Mouse (Mus musculus) CD4-positive, CD25-positive, alpha-beta regulatory T cell, adult 4 months (primary cell): ENCODE results near the gene Pnpla6. TPM values are rescaled to one million over a fixed set of nuclear protein-coding genes. Genes with fewer than 3 reads are reported as not detected.

ENCODE experiments used
- ATAC-seq: one replicate; pipeline ENCODE4 v1.8.0; 2017
- polyA plus RNA-seq, 2 experiments: library from polyadenylated mRNA; unstranded; fragments of 100-300 nt; shearing (Covaris generic); gene quantifications; one replicate each; pipeline ENCODE4 v1.2.1; 2017

The Pnpla6 gene
- polyA plus RNA-seq, 2 experiments from 2014 or later = 26.1 to 43.7 TPM

DNA sequence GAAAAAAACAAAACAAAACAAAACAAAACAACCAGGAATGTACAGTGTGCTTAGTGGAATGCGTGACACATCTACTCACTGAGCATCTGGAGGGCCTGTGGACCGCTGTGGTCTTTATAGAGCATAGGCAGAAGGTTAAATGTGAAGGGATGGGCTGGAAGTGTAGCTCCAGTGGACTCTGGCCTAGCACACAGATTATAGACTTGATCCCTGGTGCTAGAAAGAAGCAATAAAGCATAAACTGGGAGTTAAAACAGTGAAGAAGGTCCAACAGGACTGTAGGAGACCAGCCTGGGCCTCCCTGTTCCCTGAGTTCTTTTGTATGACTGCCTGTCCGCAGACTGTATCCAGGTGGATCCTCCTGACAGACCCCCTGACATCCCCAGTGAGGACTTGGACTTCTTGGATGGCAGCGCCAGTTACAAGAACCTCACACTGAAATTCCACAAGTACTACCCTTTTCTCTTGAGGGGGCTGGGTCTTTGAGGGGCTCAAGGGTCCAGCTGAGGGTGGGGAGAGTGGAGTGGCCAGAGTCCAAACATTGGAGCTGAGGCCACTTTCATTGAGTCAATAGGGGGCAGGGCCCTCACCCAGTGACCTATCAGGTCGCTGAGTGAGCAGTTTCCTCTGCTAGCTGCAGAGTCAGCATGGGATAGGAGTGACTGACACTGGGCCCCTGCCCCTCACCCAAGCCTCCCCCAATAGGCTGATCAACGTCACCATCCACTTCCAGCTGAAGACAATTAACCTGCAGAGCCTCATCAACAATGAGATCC lies 7.0 kb upstream of the Pnpla6 start:
- no peak for ATAC-seq

DNA sequence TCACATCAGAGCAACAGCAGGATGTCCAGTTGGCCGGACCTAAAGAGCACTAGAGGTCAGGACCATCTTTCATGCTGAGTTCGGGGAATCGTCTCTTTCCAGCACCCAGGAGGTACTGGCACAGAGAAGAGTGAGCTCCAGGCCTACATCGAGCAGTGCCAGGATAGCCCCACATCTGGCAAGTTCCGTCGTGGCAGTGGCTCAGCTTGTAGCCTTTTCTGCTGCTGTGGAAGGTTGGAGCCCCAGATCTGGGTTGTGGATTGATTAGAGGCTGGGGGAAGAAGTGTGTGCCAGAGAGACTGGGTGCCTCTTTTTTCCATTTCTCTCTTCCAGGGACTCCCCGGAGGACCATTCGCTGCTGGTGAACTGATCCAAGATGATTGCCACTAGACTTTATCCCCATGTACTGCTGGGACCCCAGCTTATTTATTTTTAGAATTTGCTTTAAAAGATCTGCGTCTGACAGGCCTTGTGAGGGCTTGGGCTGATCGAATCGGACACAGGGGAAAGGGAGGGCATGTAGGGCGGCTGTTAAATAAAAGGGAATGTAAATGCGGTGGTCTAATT lies 420 bp upstream of the Pnpla6 start:
- ATAC-seq = no peak

DNA sequence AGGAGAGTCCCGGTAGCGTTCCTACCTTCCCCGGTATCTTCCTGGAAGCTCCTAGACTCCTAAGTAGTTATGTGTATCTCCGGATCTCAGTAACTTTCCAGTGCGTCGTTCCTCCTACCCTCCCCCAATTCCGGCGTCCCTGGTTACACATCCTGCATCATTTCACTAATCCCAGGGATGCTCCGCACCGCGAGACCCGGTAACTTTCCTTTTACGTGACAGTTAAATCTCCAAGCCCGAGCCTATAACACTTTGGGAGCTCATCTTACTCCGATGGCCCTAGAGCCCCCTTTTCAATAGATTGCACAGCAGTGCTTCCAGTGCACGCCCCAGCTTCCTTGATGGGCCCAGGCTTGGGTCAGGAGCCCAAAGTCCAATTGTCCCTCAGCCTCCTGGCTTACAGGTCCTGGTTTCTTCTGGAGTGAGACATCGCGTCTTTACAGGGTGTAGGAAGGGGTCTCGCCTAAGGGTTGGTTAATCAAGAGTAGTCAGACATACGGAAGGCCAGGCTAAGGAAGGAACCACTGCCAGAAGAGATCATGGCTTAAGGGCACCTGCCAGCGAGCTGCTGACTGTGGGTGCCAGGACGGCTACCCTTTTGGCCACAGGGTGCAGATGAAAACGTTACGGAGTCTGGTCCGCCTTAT lies 710 bp downstream of the Pnpla6 start:
- ATAC-seq = peak; percentile 36

DNA sequence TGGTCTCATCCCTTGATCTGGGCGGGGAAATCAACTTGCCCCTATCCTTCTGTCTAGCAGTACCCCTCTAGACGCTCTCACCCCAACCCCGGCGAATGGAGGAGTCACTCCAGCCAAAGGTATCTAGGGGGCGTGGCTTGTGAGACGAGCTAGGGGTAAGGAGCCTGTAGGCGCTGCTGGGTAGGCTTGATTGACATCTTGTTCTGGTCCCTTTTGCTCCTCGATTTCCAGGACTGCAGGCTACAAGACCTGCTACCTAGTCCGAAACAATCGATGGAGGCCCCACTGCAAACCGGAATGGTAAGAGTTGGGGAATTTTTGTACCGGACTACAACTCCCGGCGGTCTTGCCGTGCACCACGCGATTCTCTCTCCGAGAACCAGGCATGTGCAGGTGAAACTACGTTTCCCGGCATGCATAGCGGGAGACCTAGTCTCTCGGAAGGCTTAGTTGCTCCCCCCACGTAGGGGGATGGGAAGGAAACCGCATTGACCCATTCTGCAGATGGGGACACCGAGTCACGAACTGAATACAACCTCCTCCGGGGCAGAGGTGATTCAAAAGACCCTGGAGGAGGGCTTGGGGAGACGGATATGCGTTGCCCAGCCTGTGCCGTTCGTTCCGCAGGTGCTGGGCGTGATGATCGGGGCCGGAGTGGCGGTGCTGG lies 1.4 kb downstream of the Pnpla6 start:
- peak; percentile 84 for ATAC-seq

DNA sequence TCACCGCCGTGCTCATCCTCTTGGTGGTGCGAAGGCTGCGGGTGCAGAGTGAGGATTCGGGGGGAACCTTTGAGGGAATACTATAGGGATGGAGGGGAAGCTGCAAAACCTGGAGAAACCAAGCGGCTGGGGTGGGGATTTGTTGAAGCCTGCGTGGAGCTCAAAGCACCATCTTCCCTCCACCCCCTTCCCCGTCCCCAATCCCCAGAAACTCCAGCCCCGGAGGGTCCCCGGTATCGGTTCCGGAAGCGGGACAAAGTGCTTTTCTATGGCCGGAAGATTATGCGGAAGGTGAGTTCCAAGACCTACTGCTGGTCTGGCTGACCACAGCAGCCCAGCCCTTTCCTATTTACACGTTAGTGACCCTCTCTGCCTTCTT lies 1.9 kb downstream of the Pnpla6 start:
- ATAC-seq = no peak

DNA sequence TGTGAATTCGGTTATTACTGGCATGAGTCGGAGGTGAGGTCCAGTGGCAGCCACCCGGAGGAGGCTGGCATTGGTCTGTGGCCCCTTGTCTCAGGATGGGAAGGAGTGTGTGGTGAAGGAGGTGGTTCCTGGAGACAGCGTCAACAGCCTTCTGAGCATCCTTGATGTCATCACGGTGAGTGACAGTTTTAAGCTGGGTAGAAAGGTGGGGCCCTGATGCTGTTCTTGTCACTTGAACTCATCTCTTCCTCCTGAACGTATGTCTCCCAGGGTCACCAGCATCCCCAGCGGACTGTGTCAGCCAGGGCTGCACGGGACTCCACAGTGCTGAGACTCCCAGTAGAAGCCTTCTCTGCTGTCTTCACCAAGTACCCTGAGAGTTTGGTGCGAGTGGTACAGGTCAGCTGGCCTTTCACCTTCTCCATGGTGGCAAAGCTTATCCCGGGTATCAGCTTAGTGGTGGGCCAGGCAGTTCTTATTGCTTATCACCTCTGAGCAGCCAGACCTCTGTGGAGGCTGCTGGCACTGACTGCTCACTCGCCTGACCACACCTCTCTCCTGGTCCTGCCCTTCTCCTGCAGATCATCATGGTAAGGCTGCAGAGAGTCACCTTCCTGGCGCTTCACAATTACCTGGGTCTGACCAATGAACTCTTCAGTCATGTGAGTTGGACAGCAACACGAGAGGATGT lies 7.0 kb downstream of the Pnpla6 start:
- ATAC-seq = no peak

DNA sequence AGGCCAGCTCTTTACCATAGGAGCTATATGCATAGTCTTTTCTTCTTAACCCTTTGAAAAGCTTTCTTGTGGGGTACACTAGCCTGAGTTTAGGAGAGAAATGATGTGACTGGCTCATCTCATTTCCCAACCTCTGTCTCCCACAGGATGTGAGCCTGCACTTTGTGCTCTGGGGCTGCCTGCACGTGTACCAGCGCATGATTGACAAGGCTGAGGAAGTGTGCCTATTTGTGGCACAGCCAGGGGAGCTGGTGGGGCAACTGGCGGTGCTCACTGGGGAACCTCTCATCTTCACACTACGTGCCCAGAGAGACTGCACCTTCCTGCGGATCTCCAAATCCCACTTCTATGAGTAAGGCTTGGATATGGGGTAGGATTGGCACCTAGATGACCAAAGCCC lies 15.6 kb downstream of the Pnpla6 start:
- no peak for ATAC-seq

DNA sequence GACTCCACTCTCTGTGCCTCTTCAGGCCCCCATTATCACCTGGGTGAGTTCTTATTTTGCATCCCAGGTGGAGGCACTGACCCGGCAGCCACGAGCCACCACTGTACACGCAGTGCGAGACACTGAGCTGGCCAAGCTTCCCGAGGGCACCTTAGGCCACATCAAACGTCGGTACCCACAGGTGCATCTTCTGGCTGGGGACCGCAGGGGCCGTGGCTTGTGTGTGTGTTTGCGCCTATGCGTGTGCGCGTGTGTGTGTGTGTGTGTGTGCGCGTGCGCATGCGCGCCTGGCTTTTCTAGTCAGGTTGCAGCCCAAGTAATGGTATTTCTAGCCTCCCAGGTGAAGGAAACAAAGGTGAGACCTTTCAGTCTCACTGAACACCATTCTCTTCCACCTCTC lies 16.8 kb downstream of the Pnpla6 start:
- ATAC-seq = no peak

DNA sequence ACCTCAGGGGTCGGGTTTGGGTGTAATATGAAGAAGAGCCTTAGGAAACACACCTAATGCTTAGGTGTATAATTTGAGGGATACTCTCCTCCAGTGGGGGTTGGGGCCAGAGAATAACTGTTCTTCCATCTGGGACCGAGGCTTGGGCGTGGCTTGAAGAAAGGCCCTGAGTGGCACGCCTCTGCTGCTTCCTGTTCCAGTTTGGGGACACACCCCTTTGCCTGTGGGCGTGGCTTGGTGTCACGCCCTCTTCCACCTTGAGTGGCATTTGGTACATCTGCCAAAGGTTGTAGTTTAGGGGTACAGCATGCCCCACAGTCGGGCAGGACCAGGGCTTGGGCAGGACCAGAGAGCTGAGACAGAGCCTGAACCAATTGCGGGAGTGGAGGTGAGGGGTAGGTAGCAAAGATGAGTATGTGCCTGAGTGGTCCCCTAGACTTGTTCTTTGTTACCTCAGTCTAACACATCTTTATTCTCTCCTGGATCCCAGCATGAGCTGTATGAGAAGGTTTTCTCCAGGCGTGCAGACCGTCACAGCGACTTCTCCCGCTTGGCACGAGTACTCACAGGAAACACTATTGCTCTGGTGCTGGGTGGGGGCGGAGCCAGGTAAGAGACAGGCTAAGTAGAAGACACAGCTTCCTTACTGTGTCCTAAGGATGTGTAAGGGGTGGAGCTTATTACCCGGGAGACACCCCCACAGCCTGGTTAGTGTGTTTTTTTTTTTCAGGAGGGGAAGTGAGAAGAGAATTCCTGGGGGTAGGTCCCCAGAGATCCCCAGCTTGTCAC lies 21.1 kb downstream of the Pnpla6 start:
- no peak for ATAC-seq

DNA sequence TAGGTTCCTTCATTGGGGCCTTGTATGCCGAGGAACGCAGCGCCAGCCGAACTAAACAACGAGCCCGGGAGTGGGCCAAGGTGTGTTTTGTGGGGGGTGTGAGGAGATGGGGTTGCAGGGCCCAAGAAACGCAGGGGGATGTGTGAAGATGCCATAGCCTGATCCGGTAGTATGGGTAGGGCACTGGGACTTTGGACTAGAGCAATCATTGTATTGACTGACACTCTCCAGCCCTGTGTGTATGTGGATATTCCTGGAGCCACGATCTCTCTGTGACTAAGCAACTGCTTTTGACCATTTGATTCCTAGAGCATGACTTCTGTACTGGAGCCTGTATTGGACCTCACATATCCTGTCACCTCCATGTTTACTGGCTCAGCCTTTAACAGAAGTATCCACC lies 21.8 kb downstream of the Pnpla6 start:
- ATAC-seq = no peak

DNA sequence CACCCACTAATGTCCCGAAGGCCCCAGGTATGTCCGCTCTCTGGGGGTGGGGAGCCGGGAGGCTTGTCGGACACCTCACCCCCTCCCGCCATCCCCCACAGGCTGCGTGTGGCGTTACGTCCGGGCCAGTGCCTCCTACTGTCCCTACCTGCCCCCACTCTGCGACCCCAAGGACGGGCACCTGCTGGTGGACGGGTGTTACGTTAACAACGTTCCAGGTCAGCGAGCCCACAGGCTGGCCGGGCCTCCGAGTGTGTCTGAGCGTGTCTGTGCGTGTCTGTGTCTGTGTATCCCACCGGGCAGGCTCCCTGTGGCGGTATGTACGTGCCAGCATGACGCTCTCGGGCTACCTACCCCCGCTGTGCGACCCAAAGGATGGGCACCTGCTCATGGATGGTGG lies 22.5 kb downstream of the Pnpla6 start:
- no peak for ATAC-seq

DNA sequence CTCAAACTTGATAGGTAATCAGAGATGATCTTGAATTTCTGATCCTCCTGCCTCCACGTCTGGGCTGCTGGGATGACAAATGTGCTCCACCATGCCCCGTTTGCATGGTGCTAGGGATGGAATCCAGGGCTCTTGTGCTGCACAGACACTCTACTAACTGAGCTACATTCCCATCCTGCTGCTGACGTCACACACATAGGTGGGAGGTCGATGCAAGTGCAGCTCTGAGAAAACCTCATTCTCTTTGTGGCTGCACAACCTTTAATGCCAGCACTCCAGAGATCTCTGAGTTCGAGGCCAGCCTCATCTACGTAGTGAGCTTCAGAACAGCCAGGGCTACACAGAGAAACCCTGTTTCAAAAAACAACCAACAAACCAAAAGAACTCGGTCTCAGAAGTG lies 24.0 kb downstream of the Pnpla6 start:
- ATAC-seq = no peak

DNA sequence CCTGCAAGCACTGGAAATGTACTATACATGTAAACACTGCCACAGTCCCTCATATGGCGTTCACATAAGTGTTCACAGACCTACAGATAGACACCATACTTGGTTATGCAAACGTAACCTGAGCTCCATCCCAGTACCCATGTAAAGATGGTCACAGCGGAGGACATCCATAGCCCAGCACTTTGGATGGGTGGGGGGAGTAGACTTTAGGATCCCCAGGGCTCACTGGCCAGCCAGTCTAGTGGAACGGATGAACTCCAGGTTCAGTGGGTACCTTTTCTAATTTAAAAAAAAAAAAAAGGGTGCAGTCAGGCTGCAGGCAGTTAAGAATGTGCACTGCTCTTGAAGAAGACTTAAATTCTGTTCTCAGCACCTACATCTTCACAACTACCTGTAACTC lies 24.9 kb downstream of the Pnpla6 start:
- no peak for ATAC-seq

DNA sequence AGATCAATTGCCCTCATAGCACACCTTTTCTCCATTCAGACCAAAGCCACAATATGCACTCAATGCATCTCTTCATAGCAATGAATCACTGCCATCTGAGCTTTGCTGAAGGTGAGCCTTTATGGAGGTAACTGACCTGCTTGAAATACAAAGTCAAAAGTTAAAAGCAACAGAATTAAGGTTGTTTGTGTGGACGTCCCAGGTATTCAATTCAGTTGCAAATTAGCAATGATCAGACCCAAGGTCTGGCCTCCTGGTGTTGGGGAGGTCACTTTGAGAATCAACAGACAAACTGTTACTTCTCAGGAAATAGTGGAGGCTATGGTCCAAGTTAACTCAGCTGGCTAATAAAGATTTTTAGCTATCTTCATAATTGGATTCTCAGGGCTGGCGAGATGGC lies 31.3 kb downstream of the Pnpla6 start:
- ATAC-seq = no peak

DNA sequence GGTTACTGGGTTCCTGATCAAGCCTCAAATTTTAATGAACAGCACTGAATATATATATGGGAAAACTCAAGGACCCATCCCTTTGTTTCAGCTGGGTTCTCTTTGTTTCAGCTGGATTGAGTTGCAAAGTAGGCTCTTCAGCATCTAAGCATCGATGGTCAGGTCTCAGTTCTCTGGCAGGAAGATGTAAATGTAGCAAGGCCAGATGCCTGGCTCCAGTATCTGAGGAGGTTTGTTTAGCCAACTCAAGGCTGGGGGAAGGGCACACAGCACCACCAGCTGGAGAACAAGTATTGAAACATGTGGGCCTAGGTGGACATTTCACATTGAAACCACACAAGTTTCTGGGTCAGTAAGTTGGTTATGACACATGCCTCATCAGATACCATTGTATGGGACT lies 37.1 kb downstream of the Pnpla6 start:
- ATAC-seq = no peak

DNA sequence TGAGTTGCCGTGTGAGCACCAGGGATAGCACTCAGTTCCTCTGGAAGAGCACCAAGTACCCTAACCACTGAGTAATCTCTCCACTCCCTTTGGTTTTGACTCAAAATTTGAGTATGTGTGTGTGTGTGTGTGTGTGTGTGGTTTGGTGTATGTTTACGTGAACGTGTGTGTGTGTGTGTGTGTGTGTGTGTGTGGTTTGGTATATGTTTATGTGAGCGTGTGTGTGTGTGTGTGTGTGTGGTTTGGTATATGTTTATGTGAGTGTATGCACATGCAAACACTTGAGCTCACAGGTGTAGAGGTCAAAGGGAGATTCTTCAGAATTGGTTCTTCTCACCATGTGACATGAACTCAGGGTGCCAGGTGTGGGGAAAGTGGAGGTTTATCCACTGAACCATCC lies 40.9 kb downstream of the Pnpla6 start:
- ATAC-seq = no peak

DNA sequence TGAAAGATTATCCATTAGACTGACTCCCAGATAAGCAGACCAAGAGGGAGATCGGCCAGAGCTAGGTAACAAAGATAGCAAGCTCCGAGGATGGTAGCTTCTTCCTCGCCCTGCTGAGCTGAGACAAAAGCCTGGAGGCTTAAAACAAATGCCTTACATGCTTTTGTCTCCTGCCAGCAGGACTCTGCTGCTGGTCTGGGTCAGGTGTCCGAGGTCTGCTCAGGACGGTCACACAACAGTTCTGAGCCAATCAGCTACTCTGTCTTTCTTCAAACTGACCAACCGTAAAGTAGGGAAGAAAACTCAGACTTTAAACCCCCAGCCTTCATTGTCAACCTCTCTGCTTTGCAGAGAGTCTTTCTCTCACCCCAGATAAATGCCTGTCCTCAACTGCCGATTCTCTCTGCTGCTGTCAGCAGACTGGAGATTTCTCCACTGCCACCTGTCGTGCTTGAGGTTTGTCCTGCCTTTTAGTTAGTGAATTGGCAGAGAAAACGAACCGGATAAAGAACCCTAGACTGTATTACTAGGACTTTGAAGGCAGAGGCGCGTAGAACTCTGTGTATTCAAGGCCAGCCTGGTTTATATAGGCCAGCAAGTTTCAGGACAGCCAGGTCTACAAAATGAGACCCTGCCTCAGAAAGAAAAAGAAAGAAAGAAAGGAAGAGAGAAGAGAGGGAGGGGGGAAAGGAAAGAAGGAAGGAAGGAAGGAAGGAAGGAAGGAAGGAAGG lies 52.6 kb downstream of the Pnpla6 start, which contains the start of gene C330021F23Rik:
Gene C330021F23Rik (plus strand): TSS at position 350 of the 731 bp plus-strand sequence.
- ATAC-seq = no peak

DNA sequence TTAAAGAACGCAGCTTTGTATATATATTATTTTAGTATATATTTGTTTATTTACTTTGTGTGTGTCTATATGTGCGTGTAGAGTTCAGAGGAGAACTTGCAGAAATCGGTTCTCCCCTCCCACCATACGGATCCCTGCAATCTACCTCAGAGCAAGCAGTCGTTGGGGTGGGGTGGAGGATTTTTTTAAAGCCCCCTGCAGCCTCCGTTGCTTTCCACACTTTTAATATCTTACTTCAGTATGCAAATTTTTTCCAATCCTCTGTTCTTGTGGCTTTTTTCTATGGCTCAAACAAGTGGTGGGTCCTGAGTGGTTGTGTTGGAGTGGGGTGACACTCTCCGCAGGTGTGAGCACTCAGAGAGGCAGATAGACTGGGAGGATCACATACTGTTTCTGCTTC lies 53.2 kb downstream of the Pnpla6 start:
- no peak for ATAC-seq

DNA sequence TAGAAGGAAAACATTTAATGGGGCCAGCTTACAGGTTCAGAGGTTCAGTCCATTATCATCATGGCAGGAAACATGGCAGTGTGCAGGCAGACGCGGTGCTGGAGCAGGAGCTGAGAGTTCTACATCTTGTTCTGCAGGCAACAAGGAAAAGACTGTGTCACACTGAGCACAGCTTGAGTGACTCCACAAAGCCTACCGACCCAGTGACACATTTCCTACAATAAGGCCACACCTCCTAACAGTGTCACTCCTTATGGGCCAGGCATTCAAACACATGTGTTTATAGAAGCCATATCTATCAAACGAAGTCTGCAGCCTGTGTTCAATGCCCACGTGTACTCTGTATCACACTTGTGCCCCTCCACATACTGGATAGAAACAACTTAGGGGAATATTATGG lies 54.6 kb downstream of the Pnpla6 start:
- ATAC-seq = no peak

DNA sequence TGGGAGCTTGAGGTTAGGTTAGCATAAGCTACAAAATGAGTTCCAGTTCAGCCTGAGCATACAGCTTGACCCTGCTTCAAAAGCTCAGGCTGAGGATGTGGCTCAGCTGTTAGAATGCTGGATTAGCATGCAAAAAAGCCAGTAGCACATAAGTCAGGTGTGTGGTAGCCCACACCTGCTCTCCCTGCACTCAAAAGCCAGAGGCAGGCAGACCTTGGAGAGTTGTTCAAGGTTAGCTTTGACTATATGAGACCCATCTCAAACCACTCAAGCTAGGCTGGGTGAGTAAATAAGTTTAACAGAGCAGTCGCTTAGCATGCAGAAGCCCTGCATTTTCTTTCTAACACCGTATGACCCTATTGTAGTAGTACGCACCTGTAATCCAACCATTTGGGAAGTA lies 59.4 kb downstream of the Pnpla6 start:
- ATAC-seq = no peak

DNA sequence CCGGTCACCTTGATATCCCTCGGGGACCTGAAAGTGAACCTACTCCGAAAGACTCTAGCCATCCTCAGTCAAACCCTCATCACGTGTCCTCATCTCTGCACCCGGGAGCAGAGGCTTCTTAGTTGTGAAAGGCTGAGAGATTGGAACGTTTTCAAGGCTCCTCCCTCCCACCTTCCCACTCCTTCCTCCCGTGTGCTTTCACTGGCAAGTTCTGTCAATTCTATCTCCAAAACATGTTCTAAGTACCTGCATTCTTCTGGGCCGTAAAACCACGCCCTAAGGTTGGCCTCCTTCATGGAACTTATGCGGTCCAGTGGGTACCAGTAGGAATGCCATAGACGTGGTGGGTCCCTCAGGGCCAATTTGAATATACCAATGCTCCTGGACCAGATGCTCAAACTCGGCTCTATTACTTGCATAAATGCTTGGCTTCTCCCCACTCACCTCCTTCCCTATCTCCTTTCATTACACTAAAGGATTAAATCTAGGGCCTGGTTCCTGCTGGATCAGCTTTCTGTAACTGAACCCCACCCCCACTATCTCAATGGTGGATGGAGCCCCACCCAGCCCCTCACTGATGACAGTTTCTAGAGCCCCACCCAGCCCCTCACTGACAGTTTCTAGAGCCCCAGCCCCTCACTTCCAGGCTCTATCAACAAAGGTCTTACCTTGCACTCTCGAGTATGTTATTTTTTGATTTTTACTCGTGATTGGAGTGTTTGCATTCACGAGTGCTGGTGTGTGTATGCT lies 61.2 kb downstream of the Pnpla6 start:
- no peak for ATAC-seq
